Mouse (Mus musculus) urinary bladder, postnatal 25 days (tissue): Measurements from ENCODE around the gene Fam180a.
A peak's percentile ranks its signal among the peaks of the same experiment; 100 is the strongest.
"Not testable (repeated sequence)": the region's sequence is repeated elsewhere in the genome, so short reads cannot be mapped to it uniquely, and the experiment has no call there.

ENCODE experiments used
- DNase-seq: peaks from one replicate; pipeline ENCODE4 v3.0.0; 2022; ENCODE audit warnings: low spot score

The Fam180a gene

DNA sequence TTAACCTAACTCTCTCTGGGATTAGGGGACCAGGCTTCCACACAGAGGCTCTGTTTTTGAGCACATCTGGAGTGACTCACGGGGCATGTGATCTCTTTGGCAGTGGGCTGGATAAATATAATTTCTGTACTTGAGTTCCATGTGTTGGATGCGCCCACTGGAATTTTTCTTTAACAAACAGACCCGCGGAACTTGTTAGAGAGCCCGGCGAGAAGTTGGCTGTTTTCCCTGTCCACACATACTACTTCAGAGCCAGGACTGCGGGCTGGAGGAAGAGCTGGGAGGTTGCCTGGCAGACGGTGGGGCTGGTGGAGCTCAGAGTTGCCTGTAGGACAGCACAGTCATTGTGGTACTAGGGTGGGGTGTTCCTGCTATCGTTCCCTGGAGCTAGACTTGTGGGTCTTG is at the start of gene Fam180a:
Gene Fam180a (minus strand): TSS at position 31 of the 405 bp plus-strand sequence.
- peak; percentile 41 for DNase-seq

DNA sequence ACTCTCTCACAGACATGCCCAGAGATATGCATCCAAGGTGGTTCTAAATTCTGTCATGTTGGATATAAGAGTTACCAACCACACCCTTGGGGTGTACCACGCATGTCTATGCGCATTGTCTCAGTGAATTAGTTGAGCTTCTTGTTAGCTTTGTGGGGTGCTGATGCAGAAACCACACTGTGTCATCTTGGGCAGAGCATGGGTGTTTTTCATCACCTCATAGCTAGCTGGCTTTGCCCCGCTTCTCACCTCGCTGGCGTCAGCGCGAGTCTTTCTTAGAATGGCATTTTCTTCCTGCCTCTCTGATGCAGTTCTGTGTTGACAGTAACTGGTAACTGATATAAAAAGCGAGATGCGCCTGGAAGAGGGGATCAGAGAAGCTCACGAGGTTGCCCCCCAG is 48.1 kb upstream of the Fam180a start:
- no peak for DNase-seq

DNA sequence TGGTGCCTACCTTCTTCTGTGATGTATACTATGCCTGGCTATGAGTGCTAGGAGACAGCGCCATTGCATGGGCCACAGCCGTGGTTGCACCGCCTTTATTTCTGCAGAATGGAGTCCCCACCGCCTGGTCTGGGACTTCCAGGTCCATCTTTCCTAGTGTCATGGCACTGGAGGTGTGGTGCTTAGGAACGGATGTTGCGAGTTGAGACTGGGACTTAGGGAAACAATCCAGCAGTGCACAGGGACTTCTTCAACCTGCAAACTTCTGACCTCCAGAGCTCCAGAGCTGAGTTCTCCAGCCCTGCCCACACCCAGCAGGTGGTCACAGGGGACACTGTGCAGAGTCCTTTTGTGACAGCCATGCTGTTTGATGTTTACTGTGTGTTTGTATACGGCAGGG is 44.4 kb upstream of the Fam180a start:
- DNase-seq: no peak

DNA sequence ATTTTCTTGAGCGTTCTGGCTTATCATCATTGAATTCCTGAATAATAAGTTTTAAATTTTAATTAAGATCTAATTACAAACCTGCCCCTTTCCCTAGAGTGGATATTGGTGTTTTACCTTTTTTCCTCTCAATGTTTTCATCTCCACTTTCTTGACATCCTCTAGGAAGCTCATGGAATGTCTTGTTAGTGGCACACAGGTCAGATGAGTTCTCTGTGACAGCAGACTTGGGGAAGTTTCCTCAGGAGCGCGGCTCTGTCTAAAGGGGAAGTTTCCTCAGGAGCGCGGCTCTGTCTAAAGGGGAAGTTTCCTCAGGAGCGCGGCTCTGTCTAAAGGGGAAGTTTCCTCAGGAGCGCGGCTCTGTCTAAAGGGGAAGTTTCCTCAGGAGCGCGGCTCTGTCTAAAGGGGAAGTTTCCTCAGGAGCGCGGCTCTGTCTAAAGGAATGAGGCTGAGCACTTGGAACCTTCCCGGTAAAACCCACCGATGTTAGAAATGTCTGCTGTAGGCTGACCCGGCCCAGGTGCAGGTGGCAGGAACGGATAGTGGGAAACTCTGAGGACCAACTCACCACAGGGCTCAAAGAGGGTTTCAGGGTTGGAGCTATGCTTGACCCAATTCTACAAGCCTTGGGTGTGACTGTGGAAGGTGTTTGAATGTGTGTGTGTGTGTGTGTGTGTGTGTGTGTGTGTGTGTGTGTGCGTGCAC is 43.8 kb upstream of the Fam180a start:
- not testable (repeated sequence) for DNase-seq

DNA sequence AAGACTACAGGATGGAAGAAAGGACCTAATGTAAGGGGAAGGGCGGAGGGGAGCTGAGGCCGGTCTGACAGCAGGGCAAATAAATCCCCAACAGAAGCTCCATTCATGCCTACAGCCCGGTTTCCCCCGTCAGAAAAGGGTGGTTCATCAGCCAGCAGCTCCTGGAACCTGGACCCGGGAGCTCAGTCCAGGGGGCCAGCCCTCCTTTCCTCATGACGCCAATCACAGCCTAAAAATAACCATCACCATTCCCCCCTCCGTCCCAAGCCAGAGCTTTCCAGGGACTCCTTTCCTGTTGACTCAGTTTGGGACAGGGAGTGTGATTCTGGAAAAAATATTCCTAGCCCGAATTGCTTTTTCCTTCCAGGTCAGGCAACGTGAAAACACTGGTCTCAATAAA is 36.7 kb upstream of the Fam180a start:
- DNase-seq: no peak

DNA sequence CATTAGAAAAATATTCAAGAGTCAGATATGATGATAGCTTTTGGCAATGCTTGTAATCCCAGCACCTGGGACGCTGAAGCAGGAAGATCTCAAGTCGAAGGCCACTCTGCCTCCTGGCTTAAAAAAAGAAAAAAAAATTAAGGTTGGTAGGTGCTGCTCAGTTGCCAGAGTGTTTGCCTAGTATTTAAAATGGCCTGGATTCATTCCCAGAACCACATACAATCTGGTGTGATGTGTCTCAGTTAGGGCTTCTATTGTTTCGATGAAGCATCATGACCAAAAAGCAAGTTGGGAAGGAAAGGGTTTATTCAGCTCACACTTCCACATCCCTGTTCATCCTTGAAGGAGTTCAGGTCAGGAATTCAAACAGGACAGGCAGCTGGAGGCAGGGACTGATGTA is 29.4 kb upstream of the Fam180a start:
- DNase-seq: no peak

DNA sequence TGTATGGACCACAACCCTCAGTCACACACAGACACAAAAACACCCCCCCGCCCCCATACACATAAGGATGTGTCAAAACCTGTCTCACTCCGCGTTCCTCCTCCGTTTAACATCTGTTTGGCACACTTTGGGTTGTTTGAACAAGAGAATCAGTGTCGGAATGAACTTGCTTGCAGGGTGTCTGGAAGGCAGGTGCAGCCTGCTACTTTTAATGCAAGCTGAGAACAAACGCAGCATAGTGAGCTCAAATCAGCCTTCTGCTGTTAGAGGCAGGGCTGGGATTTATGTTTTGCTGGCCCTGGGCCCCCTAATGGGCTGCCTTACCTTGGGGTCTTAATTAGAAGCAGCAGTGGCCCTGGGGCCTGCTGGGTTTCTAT is 28.7 kb upstream of the Fam180a start:
- DNase-seq: no peak

DNA sequence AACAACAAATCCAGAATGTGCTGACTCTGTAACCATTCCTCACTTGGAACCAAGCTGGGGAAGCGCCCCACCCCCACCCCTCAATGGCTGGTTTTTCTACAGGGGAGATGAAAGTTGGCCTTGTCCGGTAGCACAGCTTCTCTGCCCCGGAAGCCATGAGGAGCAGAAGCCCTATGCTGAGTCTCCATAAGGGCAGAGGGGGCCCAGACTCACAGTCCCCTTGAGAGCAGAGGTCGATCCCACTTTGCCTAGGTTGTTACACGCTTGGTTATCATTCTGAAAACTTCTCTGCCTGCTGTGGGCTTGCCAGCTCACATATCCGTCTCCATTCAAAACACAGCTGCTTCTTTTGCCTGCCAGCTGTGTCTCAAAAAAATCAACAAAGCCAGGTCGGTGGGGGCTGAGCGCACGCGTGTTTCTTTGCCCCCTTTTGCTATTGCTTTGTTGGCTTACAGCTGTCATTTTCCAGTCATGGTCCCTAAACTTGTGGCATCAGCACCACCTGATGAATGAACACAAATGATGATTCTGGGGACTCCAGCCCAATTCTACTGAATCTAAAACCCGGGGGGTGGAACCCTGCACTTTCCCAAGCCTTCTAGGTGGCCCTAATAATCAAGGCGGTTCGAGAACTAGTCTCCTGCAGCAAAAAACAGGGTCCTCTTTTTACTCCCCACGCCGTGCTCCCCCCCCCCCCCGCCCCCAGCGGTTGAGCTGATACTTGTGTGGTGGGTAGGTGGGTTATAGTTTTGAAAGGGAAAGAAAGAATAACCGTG is 28.1 kb upstream of the Fam180a start:
- DNase-seq: no peak

DNA sequence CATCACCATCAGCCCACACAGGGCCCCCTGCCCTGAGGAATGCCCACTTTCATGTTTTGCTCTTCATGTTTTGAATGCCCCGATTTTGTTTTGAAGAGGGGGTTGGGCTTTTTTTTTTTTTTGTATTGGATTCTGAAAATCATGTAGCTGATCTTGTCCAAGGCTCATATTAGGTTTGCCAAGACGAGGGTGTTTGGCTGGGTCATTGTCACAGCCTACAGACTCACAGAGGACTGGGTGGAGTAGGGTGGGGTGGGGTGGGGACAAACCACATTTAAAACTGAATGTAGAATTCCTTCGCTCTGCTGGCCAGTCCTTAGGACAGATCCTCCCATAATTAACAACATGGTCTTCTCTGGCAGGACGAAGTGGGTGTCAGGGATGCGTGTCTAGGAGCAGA is 27.5 kb upstream of the Fam180a start:
- DNase-seq: no peak

DNA sequence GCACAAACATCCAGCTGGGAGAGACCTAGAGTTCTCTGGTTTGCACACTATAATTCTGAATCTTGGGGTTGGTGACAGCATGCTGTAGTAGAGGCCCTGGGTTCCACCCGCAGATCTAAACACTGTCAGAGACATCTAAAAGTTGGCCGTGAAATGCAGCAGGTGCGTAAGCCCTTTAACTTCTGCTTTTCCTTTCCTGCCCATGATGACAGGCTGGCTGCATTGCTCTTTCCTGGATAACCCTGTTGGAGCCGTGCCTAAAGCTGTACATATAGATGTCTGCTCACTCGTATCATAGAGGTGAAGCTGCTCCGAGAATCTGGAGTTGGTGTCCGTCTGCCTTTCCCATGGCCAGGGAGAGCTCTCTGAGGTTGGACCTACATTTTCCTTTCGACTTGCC is 26.9 kb upstream of the Fam180a start:
- DNase-seq: no peak

DNA sequence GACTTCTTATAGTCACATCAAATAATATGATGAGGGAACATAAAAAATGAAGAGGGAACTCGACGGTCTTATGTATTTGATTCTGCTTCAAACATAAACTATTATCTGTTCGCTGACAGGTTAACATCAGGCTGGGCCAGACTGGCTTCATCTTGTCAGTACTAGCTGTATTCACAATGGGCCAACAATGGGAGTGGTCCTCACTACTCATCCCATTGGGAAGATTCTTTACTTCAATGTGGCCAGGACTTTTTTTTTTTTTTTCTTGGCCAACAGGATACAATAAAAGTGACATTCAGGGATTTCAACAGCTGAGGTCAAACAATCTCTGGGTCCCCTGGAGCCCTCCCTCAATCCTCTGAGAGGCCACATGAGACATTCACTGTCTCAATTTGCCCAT is 25.9 kb upstream of the Fam180a start:
- DNase-seq: no peak

DNA sequence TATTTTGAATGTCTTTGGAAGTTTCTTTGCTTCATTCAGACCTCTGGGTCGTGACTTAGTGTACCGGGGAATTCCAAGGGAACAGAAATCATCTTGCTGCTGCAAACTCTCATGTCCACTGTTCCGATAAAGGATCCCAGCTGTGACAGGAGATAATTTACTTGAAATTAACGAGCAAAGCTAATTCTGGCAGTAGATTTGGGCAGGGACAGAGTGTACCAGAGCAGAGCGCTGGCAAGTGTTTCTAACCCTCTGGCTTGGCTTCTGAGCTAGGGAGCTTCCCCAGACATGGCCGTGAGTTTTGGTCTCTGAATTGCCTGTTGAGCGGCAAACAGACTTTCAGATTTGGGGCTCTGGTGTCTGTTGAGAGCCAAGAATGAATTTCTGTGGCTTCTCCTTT is 23.8 kb upstream of the Fam180a start:
- no peak for DNase-seq

DNA sequence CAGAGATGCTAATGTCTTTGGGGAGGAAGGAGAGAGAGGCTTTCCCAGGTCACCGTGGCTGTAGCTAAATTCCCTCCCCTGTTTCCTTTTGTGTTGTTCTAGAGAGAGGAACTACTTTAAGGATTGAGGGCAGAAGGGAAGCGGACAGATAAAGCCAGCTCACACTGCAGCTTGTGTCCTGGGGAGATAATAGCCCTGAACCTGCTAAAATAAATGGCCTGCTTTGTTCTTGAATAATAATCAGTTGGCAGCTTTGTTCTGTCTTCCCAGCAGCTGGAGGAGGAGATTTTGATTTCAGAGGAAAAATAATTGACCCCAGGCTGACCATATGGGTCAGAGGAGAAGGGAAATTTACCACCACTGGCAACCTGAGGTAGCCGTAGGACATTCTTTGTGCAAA is 12.7 kb upstream of the Fam180a start:
- DNase-seq: no peak

DNA sequence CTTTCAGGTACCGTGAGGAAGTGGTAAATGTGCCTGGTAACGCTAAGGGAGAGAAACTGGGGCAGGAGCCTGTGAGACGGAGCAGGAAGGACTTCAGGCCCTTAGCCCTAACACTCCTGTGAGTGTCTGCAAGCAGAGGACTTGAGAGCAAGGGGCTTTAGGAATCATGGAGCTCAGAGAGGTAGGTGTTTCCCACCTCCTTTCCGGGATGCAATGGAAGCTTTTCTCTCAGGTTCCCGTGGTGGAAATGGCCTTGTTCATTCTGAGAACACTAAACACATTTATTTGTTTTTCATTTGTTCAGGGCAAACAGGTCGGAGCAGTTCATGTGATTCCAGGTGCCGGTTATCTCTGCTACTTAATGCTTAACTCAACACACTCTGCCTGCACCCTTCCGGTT is 11.9 kb upstream of the Fam180a start:
- no peak for DNase-seq

DNA sequence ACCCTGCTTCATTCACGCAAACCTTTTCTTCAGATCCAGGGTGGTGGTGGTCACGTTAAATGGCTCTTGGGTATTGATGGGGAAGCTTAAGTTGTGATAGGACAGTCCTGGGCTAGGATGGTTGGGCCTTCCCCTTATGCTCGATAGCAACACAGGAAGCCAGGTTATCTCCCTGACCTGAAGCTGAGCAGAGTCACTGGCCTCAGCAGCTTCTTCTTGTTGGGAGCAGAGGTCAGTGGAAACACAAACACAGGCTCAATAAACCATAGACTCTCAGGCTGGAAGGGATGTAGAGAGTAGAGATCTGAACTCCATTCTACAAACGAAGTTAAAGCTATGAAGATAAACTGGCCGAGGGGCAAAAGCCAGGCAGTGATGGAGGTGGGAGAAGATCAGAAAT is 9.5 kb upstream of the Fam180a start:
- no peak for DNase-seq

DNA sequence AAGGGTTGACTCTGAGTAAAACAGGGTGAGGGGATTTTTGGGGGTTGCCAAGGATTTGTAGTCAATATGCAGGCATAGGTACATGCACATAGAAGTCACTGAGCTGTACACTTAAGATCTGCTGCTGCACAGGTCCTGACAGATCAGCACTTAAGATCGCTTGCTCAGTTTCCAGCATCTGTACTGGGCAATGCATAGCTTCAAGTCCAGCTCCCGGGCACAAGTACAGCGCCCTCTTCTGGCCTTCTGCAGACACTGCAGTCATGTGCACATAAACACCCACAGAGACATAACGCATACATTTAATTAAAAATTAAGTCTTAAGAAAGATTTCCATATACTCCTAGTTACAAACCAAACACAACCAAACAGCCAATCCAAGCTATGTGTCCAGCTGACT is 8.3 kb upstream of the Fam180a start:
- no peak for DNase-seq

DNA sequence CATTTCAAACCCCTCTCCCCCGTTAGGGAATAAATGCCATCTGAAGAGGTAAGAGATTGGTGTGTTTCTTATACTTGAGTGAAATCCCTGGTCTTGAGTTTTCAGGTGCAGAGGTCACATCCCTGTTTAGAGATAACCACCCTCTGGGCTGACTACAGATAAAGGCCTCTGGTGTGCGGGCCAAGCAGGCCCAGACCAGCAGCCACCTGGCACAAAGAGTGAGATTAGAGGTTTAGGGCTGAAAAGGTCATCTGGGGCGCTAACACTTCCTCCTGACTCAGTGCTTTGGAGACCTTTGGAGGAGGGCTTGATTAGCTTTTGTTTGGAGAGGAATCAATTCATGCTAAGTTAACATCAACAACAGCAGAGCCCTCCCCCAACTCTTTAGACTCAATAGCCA is 7.7 kb upstream of the Fam180a start:
- DNase-seq: no peak

DNA sequence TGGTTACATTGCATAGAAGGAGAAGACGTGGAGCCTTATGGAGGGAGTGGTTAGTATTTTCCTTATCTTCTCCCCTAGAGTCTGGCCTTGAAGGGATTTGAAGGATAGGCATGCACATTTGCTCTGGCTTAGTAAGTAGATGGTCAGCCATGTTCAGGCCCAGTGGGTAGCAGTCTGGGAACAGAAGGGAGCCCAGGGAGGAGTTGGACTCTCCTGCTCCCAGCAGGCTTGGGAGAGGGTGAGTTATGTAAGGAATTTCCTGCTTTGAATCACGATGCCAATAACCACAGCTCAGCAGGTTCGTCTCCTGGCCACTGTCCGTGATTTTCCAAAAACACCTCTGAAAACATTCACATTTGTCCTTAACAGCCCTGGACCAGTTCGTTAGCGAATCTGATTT is 4.9 kb upstream of the Fam180a start:
- no peak for DNase-seq

DNA sequence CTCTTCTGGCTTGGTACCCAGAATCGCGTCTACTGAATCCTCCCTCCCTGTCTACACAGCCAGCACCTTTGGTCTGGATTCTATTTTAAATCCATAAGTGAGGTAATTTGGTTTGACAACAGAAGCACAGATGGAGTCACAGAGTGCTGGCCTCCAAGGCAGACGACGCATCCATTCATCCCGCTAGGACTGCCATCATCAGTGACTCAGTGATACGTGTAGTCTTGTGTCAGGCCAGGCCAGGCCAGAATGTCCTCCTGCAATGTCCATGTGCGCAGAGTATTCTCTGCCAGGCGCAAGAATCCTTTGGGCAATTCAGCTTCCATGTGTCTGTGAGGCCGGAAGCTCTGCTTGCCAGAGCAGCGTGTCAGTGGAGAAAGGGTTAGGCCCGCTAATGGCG is 4.0 kb upstream of the Fam180a start:
- no peak for DNase-seq

DNA sequence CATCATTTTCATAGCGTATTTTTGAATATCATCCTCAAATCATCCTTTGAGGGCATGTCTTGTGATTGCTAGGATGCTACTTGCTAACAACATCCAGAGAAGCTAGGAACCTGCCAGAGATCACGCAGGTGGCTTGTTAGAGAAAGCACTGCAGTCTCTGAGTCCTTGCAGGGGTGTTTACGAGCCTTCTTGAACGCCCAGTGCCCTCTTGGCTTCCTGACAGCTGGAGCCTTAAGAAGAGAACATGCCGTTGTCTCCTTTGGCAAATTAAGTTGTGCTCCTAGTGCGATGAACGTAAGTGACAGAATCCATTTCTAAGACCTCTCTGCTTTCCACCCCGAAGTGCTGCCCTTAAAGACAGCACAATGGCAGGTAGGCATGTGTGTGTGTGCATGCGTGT is 1.6 kb downstream of the Fam180a start:
- DNase-seq: no peak

DNA sequence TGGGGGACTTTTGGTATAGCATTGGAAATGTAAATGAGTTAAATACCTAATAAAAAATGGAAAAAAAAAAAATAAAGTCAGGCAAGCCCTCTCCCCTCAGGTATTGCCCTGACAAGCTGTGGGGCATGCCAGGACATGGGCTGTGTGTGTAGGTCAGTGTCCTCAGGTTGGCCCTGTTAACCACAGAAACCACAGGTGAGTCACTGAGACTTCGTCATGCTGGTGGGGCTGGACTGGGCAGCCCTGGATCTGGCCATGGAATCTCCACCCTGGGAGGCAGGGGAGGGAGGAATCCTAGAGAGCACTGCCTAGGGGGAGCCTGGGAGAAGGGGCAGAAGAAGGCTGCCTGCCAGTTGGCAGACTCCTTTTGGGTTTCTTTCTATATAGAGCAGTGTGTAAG is 2.9 kb downstream of the Fam180a start:
- DNase-seq: peak; percentile 72

DNA sequence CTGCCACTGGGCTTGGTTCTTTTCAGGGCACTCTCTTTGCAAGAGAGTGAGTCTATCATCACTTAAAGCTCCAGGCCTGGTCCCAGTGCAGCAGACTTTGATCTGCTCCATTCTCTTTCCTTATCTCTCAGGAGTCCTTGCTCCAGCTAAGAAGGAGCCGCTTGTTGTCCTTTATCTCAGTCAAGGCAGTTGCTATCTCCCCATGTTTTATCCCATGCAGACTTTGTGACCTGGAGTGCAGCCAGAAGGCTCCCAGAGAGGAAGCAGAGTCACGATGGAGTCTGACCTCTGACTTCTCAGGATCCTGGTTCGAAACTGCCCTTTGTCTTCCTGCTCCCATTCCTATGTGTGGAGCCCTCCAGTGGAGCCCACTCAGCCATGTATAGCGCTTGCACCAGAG is 4.8 kb downstream of the Fam180a start:
- no peak for DNase-seq

DNA sequence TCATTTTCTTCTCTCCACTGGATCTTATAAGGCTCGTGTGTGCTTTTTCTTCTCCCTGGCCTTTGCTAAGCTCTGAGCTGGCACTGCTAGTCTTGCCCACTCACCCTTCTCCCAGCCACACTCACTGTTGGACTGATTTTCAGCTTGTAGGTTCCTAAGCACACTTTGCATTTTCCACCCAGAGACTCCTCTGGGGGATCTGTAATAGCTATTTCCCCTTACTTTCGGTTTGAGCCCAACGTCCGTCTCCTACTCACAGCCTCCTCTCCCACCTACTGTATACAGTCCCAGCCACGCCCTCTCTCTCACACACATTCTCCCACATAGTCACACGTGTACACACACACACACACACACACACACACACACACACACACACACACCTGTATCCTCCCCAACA is 6.1 kb downstream of the Fam180a start:
- no peak for DNase-seq

DNA sequence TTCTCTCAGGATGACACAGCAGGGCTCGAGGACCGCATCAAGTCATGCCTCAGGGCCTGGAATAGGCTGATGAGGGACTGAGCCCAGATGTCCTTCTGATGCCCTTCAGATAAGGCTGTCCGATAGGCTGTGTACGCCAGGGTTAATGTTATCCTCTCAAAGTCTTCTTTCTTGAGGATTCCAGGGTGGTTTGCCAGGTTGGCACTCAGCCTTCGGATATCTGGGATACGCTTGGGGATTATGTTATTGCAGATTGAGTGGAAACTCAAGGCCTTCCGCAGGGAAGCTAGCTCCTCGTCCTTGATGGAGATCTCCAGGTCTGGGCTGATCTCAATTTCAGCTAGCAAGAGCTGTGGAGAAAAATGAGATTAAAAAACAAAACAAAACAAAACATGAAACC is 12.4 kb downstream of the Fam180a start:
- DNase-seq: no peak
